Comparison of ENCODE assay signal across 14 mouse cellular contexts in the genomic region with DNA sequence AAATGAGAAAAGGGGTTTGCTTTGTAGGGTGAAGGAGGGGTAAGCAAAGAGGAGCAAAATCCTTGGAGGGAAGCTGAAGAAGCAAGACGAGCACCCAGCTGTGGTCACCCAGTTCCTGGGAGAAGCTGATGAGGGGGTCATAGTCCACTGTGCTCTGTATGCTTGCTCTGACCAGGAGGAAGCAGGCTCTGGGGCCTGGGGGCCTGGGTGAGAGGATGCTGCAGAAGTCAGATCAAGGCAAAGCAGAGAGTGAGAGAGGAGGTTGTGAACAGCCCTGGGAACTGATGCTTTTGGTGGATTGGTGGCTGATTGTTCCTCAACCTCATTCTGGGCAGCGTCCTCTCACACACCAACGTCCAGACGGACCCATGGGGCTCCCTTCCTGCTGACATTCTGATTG. TPM values are rescaled to one million over a fixed set of nuclear protein-coding genes. Genes with fewer than 3 reads are reported as not detected.
"Had no signal": no experiment of that assay in that cellular context is flagged by ENCODE, and none has a peak within 500 bp of the region (broad histone marks: within the 10 kb centered on the region; RNA-seq: fewer than 3 reads in every experiment).

No protein-coding gene starts in this region.

- H3K4me1 ChIP-seq: liver, embryonic 13.5 days had no signal

- H3K36me3 ChIP-seq: liver, embryonic 13.5 days; midbrain, embryonic 13.5 days had no signal

- H3K27me3 ChIP-seq: liver, embryonic 13.5 days; midbrain, embryonic 13.5 days had no signal

- H3K9ac ChIP-seq: liver, embryonic 13.5 days; midbrain, embryonic 13.5 days had no signal

- H3K9me3 ChIP-seq: liver, embryonic 13.5 days; midbrain, embryonic 13.5 days had no signal

- ATAC-seq: midbrain, embryonic 13.5 days had no signal

- H3K4me2 ChIP-seq: liver, embryonic 13.5 days; midbrain, embryonic 13.5 days had no signal

- DNase-seq: kidney, postnatal 25 days; liver, embryonic 13.5 days; lung, adult 2 months; thymus, adult 18-20 months; thymus, postnatal 36 days had no signal

- H3K27ac ChIP-seq: kidney, postnatal 0 days; liver, embryonic 13.5 days; macrophage; midbrain, embryonic 13.5 days had no signal

- H3K4me3 ChIP-seq: liver, embryonic 13.5 days; midbrain, embryonic 13.5 days had no signal

RNA-seq across cellular contexts. Expression of a gene that starts 26.9 kb away (rescaled TPM):
- polyA plus RNA-seq: macrophage had no signal

RNA-seq across cellular contexts. Expression of a gene that starts 27.0 kb away (rescaled TPM):
- total RNA-seq: liver, adult 2 months; megakaryocyte, adult 5-6 weeks had no signal
- polyA plus RNA-seq: liver, adult 2 months; liver, embryonic 16.5 days; macrophage had no signal

RNA-seq across cellular contexts. Expression of a gene that starts 58.5 kb away (rescaled TPM):
- total RNA-seq: liver, adult 2 months; megakaryocyte, adult 5-6 weeks had no signal
- polyA plus RNA-seq: liver, adult 2 months; liver, embryonic 13.5 days; liver, embryonic 16.5 days; macrophage; neural tube, embryonic 14.5 days; small intestine, adult 2 months; stomach, embryonic 16.5 days had no signal
